Mouse (Mus musculus) hindlimb bud, embryonic 11.5 days (tissue): ENCODE data around the gene Ntrk2.
A peak's percentile ranks its signal among the peaks of the same experiment; 100 is the strongest.

Experiments
- DNase-seq: peaks from one replicate; pipeline ENCODE4 v3.0.0-alpha.2; 2012; ENCODE audit warnings: low read depth, low spot score; ENCODE audit errors: extremely low spot score

Ntrk2 gene

DNA sequence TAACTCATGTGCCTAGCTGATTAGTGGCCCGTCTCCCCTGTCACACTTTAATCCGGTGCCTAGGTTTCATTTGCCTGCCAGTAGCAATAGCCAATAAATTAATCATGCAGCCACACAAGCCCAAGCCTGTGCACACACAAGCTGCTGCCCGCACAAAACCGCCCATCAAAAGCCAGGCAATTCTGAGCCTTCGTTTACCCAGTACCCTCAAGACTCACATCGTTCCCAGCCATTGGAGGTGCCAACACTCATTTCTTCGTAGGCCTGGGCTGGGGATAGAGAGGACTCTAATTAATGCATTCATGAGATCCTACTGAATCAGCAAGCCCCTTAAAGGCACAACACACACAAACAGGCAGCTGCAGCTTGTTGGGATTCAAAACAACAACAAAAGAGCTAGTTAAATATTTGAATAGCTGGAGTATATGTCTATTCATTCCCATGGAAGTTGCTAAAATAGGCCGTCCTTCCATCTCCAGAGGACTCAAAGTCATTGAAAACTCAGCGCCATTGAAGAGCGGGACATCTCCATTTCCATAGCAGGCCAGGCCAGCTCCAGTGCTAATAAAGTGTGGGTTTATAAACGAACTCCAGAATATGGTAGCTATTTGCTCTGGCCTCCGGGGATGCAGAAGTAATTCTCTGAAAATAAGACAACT is 158.5 kb downstream of the Ntrk2 start:
- DNase-seq, result no peak

DNA sequence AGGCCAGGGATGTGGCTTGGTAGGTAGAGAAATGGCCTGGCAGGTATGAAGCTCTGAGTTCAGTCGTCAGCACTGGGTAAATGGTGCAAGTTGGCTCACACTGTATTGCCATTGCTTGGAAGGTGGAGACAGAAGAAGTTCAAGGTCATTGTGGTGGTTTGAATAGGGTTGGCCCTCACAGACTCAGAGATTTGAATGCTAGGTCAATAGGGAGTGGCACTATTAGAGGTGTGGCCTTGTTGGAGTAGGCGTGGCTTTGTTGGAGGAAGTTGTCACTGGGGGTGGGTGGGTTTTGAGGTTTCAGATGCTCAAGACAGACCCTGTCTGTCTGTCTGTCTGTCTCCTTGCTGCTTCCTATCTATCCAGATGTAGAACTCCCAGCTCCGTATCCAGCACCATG is 159.5 kb downstream of the Ntrk2 start:
- DNase-seq, result no peak

DNA sequence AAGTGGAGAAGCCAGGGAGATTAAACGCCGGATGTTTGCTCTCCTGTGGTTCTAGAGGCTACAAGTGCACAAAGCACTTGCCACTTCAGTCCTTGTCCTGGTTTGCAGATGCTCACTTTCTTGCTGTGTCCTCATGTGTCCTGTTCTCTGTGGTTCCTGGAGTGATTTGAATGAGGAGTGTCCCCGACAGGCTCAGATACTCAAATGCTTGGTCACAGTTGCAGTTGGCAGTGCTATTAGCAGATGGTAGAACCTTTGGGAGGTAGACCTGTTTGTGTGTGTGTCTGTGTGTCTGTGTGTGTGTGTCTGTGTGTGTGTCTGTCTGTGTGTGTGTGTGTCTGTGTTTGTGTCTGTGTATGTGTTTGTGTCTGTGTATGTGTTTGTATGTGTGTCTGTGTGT is 160.1 kb downstream of the Ntrk2 start:
- DNase-seq, result no peak

DNA sequence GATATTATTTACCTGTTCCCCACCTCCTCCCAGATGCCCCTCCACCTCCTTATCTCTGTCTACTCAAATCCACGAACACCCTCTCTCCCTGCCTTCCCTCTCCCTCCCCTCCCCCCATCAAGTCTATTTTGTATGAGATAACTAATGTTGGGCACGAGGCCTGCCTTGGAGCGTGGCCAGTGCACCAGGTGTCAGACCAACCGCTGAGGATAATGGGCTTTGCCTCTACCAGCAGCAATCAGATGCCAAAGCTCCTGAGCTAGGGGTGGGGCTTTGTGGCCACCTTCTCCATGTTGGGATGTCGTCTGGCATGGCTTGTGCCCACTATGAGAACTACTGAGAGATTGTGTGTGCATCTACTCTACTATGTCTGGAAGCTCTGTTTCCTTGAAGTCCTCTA is 161.8 kb downstream of the Ntrk2 start:
- no peak for DNase-seq

DNA sequence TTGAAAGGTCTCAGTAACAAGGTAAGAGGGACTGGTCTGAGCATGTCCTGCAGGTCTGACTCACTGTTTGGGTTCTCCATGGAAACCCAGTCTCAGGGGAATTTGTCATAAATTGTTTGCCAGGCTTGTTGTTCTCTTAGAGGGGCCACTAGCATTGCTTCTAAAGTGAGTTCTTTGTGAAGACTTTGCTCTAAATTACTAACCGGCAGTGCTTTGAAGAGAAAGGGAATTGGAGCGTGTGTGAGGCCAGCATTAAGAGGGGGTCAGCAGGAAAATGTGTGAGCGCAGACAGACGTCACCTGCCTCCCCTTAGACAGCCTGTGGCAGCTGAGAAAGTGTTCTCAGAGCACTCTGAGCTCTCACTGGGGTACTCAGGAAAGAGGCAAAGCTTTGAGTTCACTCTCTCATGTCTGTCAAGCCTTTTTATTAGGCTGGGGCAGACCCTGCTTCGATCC is 165.1 kb downstream of the Ntrk2 start:
- peak; percentile 68 for DNase-seq

DNA sequence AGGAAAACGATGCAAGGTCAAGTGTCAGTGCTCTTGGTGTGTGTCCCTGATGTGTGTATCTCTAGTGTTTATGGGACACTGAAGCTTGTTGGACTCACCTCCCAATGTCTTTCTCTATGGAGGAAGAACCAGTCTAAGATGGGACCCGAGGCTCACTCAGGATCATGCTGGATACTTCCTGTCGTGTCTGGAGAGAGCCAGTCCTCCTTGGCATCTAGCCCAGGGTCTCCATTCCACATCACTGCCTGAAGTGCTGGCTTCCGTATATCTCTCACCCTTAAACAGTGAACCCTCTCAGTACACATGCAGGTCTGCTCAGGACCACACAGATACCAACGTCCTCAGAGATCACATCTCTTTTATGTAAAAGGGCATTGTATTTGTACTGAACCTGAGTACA is 166.1 kb downstream of the Ntrk2 start:
- DNase-seq, result no peak

DNA sequence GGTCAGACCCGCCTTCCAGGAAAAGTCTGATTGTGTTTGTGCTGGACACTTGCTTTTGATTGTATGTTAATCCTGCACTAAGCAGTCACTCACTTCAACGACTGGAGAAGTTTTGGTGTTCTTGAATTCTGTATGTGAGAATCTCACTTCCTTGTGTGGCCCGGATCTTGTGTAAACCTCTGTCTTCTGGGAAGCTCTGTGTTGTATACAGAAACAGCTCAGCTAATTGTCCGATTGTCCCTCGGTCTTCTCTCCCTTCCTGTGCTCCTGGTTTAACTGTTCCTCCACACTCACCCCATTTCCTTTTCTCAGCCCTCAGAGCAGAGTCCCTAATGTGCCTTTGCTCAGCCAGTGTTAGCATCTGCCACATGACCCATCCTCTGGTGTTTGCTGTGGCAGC is 190.1 kb downstream of the Ntrk2 start:
- DNase-seq, result no peak

DNA sequence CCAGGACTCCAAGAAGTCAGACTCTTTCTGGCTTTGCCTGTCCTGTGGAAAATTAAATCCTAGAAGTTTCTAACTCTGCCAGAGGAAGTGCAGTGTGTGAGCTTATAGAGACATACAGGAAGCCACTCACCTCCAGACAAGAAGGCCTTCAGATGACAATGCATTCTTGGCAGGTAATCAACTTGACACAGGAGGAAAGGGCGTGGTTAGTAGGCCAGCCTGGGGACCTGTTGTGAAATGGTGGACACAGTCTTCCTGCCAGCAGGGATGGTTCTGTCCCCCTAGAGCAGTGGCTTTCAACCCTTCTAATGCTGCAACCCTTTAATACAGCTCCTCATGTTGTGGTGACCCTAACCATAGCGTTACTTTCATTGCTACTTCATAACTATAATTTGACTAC is 191.4 kb downstream of the Ntrk2 start:
- no peak for DNase-seq

DNA sequence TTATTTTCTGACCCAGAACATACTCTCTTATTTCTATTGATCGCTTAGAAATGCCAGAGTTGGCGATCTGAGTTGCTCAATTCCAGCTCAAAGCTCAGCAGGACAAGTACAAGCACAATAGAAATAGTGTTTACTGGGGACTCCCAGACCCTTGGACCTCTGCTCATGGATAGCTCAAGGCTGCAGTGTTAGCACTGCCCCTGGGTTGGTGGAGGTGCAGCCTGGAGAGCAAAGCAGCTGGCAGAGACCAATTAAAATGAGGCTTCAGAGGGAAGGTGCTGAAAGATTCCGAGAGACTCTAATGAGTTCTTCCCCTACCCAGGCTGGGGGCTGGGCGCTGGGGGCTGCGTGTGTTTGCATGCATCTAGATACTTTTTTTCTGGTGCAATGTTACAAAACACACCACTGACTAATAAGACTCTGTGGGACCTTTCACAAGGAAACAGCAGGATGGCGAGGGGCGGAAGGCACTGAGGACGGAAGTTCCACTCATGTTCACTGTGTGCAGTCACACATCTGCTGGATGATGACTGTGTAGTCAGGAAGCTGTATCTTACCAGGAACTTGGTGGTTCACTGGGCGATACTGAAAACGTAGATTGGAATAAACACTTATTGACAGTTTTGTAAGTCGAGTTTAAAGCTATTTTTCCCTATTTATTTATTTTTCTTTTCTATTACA is 193.1 kb downstream of the Ntrk2 start:
- no peak for DNase-seq

DNA sequence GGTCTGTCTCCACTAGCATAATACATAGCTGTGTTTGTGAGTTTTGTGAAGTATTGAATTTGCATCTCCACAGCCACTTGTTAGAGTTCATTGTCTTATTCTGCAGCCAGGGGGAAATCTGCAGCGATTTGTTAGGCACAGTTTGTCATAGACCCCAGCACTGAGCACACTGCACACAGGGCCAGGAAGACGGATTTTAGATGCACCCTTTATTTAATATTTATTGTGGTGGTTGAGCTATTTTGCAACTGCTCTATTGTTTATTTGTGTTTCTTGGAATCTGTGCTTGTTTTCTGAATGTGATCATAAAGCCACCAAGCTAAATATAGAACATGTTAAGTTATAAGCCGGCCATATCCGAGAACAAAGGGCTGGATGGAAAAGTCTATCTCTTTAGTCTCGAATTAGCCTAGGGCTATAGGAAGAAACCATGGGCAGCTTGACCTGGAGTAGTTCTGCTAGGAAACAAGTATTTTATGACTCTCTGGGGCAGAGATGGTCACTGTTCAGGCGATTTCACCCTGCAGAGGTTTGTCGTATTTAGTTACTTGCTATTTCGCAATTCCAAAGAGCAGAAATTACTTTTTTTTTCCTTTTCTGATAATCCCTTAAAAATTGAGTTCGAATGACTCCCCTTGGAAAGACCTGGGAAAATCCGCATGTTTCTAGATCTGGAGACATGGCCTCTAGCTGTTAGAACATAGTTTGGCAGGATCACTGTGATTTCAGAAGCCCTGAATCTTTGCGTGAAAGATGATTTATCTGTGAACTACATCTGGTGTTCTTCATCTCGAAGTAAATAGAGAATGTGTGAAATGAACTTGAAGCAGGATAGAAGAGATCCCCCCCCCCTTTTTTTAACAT is 196.8 kb downstream of the Ntrk2 start:
- no peak for DNase-seq

DNA sequence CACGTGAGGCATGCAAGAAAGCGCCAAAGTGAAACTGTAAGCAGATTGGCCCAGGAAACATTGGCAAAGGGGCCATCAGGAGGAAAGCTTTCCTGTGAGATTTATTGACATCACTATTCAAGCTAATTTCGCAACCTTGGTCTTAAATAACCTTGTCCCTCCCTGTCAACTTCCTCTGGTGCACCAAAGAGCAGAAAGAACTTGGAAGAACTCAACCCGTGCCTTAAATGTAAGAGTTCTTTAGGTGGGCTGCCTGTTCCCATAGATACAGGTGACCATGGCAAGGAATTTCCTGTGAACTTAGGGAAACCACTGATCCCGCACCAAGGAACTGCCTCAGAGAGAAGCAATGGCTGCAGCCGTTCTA is 197.4 kb downstream of the Ntrk2 start:
- DNase-seq, result no peak

DNA sequence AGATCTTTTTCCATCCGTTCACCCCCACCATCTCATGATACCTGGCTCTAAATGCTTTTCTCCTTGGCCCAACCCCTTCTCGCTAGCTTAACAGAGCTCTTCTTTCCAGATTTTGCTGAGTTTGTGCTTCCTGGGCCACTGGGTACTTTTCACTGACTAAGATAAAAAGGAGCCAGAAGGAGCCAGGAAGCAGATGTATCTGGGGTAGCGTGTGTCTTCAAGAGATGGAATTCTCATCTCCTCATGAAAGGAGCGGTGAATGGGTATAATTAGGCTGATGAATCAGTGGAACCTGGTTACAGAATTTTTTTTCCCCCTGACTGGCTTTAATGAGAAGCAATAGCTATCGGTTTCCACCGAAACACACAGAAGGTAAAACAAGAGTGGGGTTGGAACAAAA is 198.2 kb downstream of the Ntrk2 start:
- DNase-seq, result no peak

DNA sequence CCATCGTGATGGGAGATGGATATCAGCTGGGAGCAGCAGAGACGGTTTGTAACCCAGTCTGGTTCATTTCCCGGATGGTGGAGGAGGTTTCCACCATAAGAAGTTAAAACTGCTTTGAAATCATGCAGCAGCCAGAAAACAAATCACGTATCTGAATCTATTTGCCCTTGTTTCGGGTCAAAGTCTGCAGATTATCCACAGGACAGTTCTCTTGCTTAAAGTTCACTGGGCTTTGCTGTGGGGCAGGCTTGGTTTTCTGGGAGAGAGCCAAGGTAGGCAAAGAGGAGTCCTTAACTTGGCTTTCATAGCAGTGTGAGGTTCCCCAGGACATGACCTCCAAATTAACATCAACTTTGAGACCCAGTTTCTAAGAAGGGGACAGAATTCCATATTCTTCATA is 203.5 kb downstream of the Ntrk2 start:
- DNase-seq, result no peak

DNA sequence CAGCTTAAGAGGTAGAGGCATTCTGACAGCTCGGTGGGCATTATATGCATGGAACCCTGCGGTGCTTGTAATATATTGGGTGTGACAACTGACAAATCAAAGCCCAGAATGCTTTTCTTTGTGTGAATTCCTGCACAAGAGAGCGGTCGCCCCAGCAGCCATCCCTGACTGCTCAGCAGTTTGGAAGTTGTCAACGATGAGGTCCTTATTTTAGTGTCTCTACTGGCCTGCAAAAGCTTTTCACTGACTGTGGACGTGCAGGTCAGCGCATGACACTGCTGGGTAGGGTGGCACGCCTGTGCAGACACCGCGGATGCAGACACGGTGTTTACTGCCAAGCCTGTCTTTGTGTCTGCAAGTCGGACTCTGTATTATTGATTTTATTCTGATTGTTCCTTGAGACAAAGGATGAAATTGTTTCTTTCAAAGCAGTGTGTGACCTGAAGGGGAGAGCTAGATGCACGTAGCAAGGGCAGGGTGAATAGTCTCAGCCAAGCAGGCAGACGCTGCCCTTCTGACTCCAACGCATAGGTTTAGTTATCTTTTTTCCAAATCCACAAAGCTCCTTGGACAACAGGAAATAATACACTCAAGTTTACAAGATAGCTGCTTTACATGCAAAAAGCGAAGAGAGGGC is 204.6 kb downstream of the Ntrk2 start:
- DNase-seq, result no peak

DNA sequence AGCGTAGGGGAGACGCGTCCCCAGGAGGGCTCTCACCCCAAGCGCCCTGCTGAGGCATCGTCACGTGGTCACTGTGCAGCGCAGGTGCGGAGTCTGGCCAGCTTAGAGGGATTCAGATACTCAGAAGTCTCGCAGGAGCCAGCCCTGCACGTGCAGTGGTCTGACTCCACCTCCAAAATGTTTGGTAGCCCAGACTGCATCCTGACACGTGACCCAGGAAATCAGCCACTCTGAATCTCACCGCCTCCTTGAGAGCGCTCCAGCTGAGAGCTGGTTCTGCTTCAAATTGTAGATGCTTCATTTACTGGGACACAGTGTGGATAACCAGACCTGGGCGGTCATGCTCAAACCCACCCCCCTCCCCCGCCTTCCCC is 205.1 kb downstream of the Ntrk2 start:
- no peak for DNase-seq

DNA sequence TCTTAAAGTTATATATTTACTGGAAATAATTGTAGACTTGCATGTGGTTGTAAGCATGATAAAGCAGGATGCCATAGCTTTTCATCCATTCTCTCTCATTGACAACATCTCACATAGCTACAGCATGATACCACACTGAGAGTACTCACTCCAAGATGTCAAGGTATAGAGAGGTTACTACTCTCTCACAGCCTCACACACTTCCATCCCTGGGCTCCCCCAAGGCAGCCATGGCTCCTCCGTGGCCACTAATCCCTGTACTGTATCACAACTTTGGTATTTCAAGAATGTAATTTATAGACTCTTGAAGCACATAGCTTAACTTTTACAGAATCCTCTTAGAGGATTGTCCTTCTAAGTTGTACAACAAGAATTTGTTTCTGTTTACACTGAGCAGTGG is 209.0 kb downstream of the Ntrk2 start:
- no peak for DNase-seq

DNA sequence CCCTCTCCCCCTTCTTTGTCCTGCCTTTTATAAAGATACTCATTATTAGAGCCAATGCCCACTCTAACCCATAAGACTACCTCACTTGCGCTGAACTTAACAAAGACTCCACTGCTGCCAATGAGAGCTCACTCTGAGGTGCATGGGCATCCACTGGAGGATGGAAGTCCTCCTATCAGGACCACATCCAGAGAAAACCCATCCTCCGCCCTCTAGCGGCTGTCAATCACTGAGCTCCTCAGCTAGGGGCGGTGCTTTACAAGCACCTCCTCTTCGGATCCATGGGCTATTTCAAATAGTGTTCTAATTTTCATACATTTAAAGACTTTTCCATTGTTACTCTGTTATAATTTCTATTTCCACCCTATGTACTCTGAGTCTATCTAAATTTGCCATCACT is 210.8 kb downstream of the Ntrk2 start:
- no peak for DNase-seq

DNA sequence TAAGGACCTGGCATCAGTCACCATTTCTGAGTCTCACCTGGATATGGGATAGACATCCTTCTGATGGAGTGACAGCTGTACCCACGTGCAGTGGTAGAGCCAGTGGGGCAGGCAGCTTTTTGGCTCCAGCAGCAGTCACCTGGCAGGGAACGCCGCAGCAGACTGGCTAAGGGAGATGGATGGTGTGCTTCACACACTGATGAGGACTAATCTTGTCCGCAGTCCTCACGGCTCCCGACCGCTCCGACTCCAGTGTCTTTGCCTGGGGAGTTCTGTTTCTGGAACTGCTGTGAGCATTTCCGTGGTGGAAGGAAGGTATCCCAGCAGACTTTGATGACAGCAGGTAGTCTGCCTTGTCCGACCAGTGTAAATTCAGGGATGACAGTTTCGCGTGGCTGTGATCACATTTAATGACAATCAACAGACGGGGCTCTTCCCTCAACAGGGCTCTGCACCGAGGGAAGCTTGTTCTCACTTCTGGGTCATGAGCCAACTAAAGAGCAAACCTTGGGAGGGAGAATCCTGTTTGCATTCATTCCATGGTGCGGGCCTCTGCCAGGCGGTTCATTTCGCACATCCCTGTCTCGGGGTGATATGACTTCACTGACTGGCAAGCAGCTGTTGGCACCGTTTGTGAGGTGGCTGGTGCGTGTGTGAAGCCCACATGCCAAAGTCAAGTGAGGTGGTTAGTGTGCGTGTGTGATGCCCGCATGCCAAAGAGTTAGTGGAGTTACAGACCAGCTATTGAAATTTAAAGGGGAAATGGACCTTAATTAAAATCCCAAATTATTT is 216.1 kb downstream of the Ntrk2 start:
- DNase-seq, result no peak

DNA sequence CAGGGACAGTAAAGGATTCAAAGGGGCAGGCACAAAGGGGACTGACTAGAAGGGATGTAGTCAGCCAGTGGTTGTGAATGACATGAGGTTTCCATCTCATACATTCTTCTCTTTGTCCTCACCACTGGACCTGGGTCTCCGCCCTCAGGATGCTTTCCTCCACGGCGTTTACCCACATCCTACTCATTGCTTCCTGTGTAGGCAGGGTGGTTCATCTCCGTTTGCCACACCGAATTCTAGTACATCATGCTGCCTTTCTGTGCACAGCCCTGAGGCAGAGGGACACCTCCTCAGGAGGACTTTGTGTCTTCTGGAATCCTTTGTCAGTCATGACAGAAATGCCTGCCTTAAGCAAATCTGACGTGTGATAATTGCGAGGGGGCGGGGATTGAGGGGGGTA is 219.3 kb downstream of the Ntrk2 start:
- no peak for DNase-seq

DNA sequence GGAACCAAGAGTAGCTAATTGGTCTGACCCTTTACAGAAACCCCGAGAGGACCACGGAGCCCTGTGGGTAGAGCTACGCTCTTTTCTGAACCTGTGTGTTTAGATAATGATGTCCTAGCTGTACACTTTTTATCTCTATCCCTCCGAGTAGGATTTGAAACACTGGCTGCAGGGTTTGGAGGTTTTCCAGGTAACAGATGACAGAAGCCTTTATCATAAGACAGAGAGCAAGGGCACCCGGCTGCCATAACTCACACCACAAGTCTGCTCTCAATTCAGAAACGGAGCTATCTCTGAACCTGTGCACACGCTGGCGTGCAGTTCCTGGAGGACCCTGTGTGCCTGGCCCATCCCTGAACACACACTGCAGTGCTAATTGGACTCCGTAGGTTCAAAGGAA is 221.1 kb downstream of the Ntrk2 start:
- DNase-seq, result no peak

DNA sequence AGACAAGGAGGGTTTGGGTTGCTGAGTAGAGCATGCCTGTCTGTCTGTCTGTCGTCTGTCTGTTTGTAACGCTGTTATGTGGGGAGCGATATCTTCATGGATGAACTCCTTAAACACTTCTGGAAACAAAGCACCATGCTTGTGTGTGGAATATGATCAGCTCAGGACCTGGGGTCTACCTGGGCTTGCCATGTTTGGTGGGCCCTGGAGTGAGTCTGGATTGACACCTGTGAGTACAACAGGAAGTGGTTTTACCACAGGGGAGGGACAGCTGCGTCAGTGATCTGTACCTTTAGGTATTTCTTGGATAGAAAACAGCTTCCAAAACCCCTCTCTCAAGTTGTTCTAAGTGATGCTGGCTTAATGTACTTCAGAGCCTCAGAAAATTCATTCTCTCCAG is 222.2 kb downstream of the Ntrk2 start:
- DNase-seq, result no peak
